Mouse (Mus musculus): ENCODE results near the gene Gm11596. TPM values are rescaled to one million over a fixed set of nuclear protein-coding genes. Genes with fewer than 3 reads are reported as not detected.

The Gm11596 gene
- not detected for polyA plus RNA-seq (2014; fragmentation: Illumina TruSeq; extraction: RNeasy Lipid Tissue Mini Kit (QIAGEN cat#74804); ENCODE audit: low read depth, low replicate concordance)

GRCm38 (mm10) chr11:99793367-99793766 lies at the start of gene Gm11596:
Gene Gm11596 (minus strand): TSS chr11:99793467.

GRCm38 (mm10) chr11:99837966-99838365 lies 44.7 kb upstream of the Gm11596 start, which contains the start of gene 2300003K06Rik:
Gene 2300003K06Rik (minus strand): TSS chr11:99838066.

DNA sequence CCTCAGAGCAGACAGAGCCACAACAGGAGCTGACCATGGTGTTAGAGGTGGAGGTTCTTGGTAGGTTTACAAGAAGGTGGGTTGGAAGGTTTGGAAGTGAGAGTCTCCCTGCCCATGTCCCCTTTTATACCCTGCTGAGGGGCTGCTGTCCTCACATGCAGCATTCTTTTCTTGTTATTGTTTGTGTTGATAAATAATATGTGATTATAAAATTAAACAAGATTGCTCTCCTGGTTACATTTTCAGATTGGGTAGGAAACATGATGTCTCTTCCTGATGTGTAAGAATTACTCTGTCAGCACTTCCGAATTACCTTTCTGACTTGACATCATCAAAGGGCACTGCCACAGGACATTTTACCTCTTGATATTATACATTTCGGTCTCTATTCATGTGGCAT lies 22.3 kb upstream of the Gm11596 start, which contains the start of gene Gm11564:
Gene Gm11564, minus strand, starts transcription at position 101 of the 400 bp plus-strand sequence.

GRCm38 (mm10) chr11:99809792-99810191 lies 16.5 kb upstream of the Gm11596 start, which contains the start of gene Krtap4-13:
Gene Krtap4-13 (minus strand): TSS chr11:99809892.

GRCm38 (mm10) chr11:99804346-99804745 lies 11.1 kb upstream of the Gm11596 start, which contains the start of gene Gm11554:
Gene Gm11554 (minus strand): TSS chr11:99804446.

GRCm38 (mm10) chr11:99798832-99799231 lies 5.6 kb upstream of the Gm11596 start, which contains the start of gene Gm11569:
Gene Gm11569 (minus strand): TSS chr11:99798932.

DNA sequence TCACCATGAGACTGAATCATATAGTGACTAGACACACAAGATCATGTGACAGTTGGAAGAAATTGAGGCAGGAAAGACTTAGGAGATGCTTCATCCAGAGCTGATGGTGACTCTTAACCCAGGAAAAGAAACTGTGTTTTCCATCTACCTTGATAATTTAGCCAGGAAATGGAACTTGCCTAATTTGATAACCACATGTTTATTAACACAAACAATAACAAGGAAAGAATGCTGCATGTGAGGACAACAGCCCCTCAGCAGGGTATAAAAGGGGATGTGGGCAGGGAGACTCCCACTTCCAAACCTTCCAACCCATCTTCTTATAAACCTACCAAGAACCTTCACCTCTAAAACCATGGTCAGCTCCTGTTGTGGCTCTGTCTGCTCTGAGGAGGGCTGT lies 8.4 kb downstream of the Gm11596 start, which contains the start of gene Krtap4-9:
Gene Krtap4-9, plus strand, starts transcription at position 301 of the 400 bp plus-strand sequence.

GRCm38 (mm10) chr11:99780604-99781003 lies 12.7 kb downstream of the Gm11596 start, which contains the start of gene Krtap4-8:
Gene Krtap4-8 (minus strand): TSS chr11:99780704.

DNA sequence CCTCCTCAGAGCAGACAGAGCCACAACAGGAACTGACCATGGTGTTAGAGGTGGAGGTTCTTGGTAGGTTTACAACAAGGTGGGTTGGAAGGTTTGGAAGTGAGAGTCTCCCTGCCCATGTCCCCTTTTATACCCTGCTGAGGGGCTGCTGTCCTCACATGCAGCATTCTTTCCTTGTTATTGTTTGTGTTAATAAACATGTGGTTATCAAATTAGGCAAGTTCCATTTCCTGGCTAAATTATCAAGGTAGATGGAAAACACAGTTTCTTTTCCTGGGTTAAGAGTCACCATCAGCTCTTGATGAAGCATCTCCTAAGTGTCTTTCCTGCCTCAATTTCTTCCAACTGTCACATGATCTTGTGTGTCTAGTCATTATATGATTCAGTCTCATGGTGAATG lies 20.5 kb downstream of the Gm11596 start, which contains the start of gene Gm11595:
Gene Gm11595, minus strand, starts transcription at position 101 of the 400 bp plus-strand sequence.

Other genes starting within 250 kb of the Gm11596 start
- gene Krtap3-3, start 242.6 kb downstream of the Gm11596 start, polyA plus RNA-seq (2014; fragmentation: Illumina TruSeq; extraction: RNeasy Lipid Tissue Mini Kit (QIAGEN cat#74804); ENCODE audit: low read depth, low replicate concordance) = not detected
- not detected for gene Krtap3-2, start 236.6 kb downstream of the Gm11596 start, polyA plus RNA-seq (2014; fragmentation: Illumina TruSeq; extraction: RNeasy Lipid Tissue Mini Kit (QIAGEN cat#74804); ENCODE audit: low read depth, low replicate concordance)
- not detected for gene Gm11939, start 234.0 kb downstream of the Gm11596 start, polyA plus RNA-seq (2014; fragmentation: Illumina TruSeq; extraction: RNeasy Lipid Tissue Mini Kit (QIAGEN cat#74804); ENCODE audit: low read depth, low replicate concordance)
- not detected for gene Krtap3-1, start 226.8 kb downstream of the Gm11596 start, polyA plus RNA-seq (2014; fragmentation: Illumina TruSeq; extraction: RNeasy Lipid Tissue Mini Kit (QIAGEN cat#74804); ENCODE audit: low read depth, low replicate concordance)
- not detected for gene Krtap1-5, start 212.5 kb downstream of the Gm11596 start, polyA plus RNA-seq (2014; fragmentation: Illumina TruSeq; extraction: RNeasy Lipid Tissue Mini Kit (QIAGEN cat#74804); ENCODE audit: low read depth, low replicate concordance)
- not detected for gene Krtap1-4, start 209.8 kb downstream of the Gm11596 start, polyA plus RNA-seq (2014; fragmentation: Illumina TruSeq; extraction: RNeasy Lipid Tissue Mini Kit (QIAGEN cat#74804); ENCODE audit: low read depth, low replicate concordance)
- not detected for gene Krtap1-3, start 202.1 kb downstream of the Gm11596 start, polyA plus RNA-seq (2014; fragmentation: Illumina TruSeq; extraction: RNeasy Lipid Tissue Mini Kit (QIAGEN cat#74804); ENCODE audit: low read depth, low replicate concordance)
- gene Krtap9-3, start 195.4 kb downstream of the Gm11596 start, polyA plus RNA-seq (2014; fragmentation: Illumina TruSeq; extraction: RNeasy Lipid Tissue Mini Kit (QIAGEN cat#74804); ENCODE audit: low read depth, low replicate concordance) = not detected
- not detected for gene Gm11938, start 190.2 kb downstream of the Gm11596 start, polyA plus RNA-seq (2014; fragmentation: Illumina TruSeq; extraction: RNeasy Lipid Tissue Mini Kit (QIAGEN cat#74804); ENCODE audit: low read depth, low replicate concordance)
- not detected for gene Gm11937, start 183.3 kb downstream of the Gm11596 start, polyA plus RNA-seq (2014; fragmentation: Illumina TruSeq; extraction: RNeasy Lipid Tissue Mini Kit (QIAGEN cat#74804); ENCODE audit: low read depth, low replicate concordance)
- gene Krtap2-4, start 178.6 kb downstream of the Gm11596 start, polyA plus RNA-seq (2014; fragmentation: Illumina TruSeq; extraction: RNeasy Lipid Tissue Mini Kit (QIAGEN cat#74804); ENCODE audit: low read depth, low replicate concordance) = not detected
- not detected for gene Gm11562, start 173.0 kb downstream of the Gm11596 start, polyA plus RNA-seq (2014; fragmentation: Illumina TruSeq; extraction: RNeasy Lipid Tissue Mini Kit (QIAGEN cat#74804); ENCODE audit: low read depth, low replicate concordance)
- not detected for gene Krtap4-1, start 165.2 kb downstream of the Gm11596 start, polyA plus RNA-seq (2014; fragmentation: Illumina TruSeq; extraction: RNeasy Lipid Tissue Mini Kit (QIAGEN cat#74804); ENCODE audit: low read depth, low replicate concordance)
- gene Krtap4-2, start 158.4 kb downstream of the Gm11596 start, polyA plus RNA-seq (2014; fragmentation: Illumina TruSeq; extraction: RNeasy Lipid Tissue Mini Kit (QIAGEN cat#74804); ENCODE audit: low read depth, low replicate concordance) = not detected
- not detected for gene Krtap4-7, start 149.4 kb downstream of the Gm11596 start, polyA plus RNA-seq (2014; fragmentation: Illumina TruSeq; extraction: RNeasy Lipid Tissue Mini Kit (QIAGEN cat#74804); ENCODE audit: low read depth, low replicate concordance)
- gene Gm11555, start 143.2 kb downstream of the Gm11596 start, polyA plus RNA-seq (2014; fragmentation: Illumina TruSeq; extraction: RNeasy Lipid Tissue Mini Kit (QIAGEN cat#74804); ENCODE audit: low read depth, low replicate concordance) = not detected
- not detected for gene Gm11563, start 134.5 kb downstream of the Gm11596 start, polyA plus RNA-seq (2014; fragmentation: Illumina TruSeq; extraction: RNeasy Lipid Tissue Mini Kit (QIAGEN cat#74804); ENCODE audit: low read depth, low replicate concordance)
- not detected for gene Krtap4-6, start 127.5 kb downstream of the Gm11596 start, polyA plus RNA-seq (2014; fragmentation: Illumina TruSeq; extraction: RNeasy Lipid Tissue Mini Kit (QIAGEN cat#74804); ENCODE audit: low read depth, low replicate concordance)
- not detected for gene Gm14190, start 102.7 kb downstream of the Gm11596 start, polyA plus RNA-seq (2014; fragmentation: Illumina TruSeq; extraction: RNeasy Lipid Tissue Mini Kit (QIAGEN cat#74804); ENCODE audit: low read depth, low replicate concordance)
- not detected for gene Gm14180, start 59.2 kb downstream of the Gm11596 start, polyA plus RNA-seq (2014; fragmentation: Illumina TruSeq; extraction: RNeasy Lipid Tissue Mini Kit (QIAGEN cat#74804); ENCODE audit: low read depth, low replicate concordance)
- gene Gm11595, start 20.6 kb downstream of the Gm11596 start, polyA plus RNA-seq (2014; fragmentation: Illumina TruSeq; extraction: RNeasy Lipid Tissue Mini Kit (QIAGEN cat#74804); ENCODE audit: low read depth, low replicate concordance) = not detected
- not detected for gene Krtap4-8, start 12.8 kb downstream of the Gm11596 start, polyA plus RNA-seq (2014; fragmentation: Illumina TruSeq; extraction: RNeasy Lipid Tissue Mini Kit (QIAGEN cat#74804); ENCODE audit: low read depth, low replicate concordance)
- not detected for gene Krtap4-9, start 8.3 kb downstream of the Gm11596 start, polyA plus RNA-seq (2014; fragmentation: Illumina TruSeq; extraction: RNeasy Lipid Tissue Mini Kit (QIAGEN cat#74804); ENCODE audit: low read depth, low replicate concordance)
- not detected for gene Gm11569, start 5.5 kb upstream of the Gm11596 start, polyA plus RNA-seq (2014; fragmentation: Illumina TruSeq; extraction: RNeasy Lipid Tissue Mini Kit (QIAGEN cat#74804); ENCODE audit: low read depth, low replicate concordance)
- not detected for gene Gm11554, start 11.0 kb upstream of the Gm11596 start, polyA plus RNA-seq (2014; fragmentation: Illumina TruSeq; extraction: RNeasy Lipid Tissue Mini Kit (QIAGEN cat#74804); ENCODE audit: low read depth, low replicate concordance)
- gene Krtap4-13, start 16.4 kb upstream of the Gm11596 start, polyA plus RNA-seq (2014; fragmentation: Illumina TruSeq; extraction: RNeasy Lipid Tissue Mini Kit (QIAGEN cat#74804); ENCODE audit: low read depth, low replicate concordance) = not detected
- gene Gm11564, start 22.2 kb upstream of the Gm11596 start, polyA plus RNA-seq (2014; fragmentation: Illumina TruSeq; extraction: RNeasy Lipid Tissue Mini Kit (QIAGEN cat#74804); ENCODE audit: low read depth, low replicate concordance) = not detected
- not detected for gene 2300003K06Rik, start 44.6 kb upstream of the Gm11596 start, polyA plus RNA-seq (2014; fragmentation: Illumina TruSeq; extraction: RNeasy Lipid Tissue Mini Kit (QIAGEN cat#74804); ENCODE audit: low read depth, low replicate concordance)
- gene Krtap4-16, start 58.1 kb upstream of the Gm11596 start, polyA plus RNA-seq (2014; fragmentation: Illumina TruSeq; extraction: RNeasy Lipid Tissue Mini Kit (QIAGEN cat#74804); ENCODE audit: low read depth, low replicate concordance) = not detected
- not detected for gene Gm11568, start 64.5 kb upstream of the Gm11596 start, polyA plus RNA-seq (2014; fragmentation: Illumina TruSeq; extraction: RNeasy Lipid Tissue Mini Kit (QIAGEN cat#74804); ENCODE audit: low read depth, low replicate concordance)
- not detected for gene Gm11559, start 71.0 kb upstream of the Gm11596 start, polyA plus RNA-seq (2014; fragmentation: Illumina TruSeq; extraction: RNeasy Lipid Tissue Mini Kit (QIAGEN cat#74804); ENCODE audit: low read depth, low replicate concordance)
- not detected for gene Krtap9-1, start 79.9 kb upstream of the Gm11596 start, polyA plus RNA-seq (2014; fragmentation: Illumina TruSeq; extraction: RNeasy Lipid Tissue Mini Kit (QIAGEN cat#74804); ENCODE audit: low read depth, low replicate concordance)
- not detected for gene Gm11567, start 85.7 kb upstream of the Gm11596 start, polyA plus RNA-seq (2014; fragmentation: Illumina TruSeq; extraction: RNeasy Lipid Tissue Mini Kit (QIAGEN cat#74804); ENCODE audit: low read depth, low replicate concordance)
- gene Krtap31-1, start 114.5 kb upstream of the Gm11596 start, polyA plus RNA-seq (2014; fragmentation: Illumina TruSeq; extraction: RNeasy Lipid Tissue Mini Kit (QIAGEN cat#74804); ENCODE audit: low read depth, low replicate concordance) = not detected
- not detected for gene Gm11565, start 121.3 kb upstream of the Gm11596 start, polyA plus RNA-seq (2014; fragmentation: Illumina TruSeq; extraction: RNeasy Lipid Tissue Mini Kit (QIAGEN cat#74804); ENCODE audit: low read depth, low replicate concordance)
- not detected for gene Krtap31-2, start 142.8 kb upstream of the Gm11596 start, polyA plus RNA-seq (2014; fragmentation: Illumina TruSeq; extraction: RNeasy Lipid Tissue Mini Kit (QIAGEN cat#74804); ENCODE audit: low read depth, low replicate concordance)
- not detected for gene Krtap9-5, start 155.0 kb upstream of the Gm11596 start, polyA plus RNA-seq (2014; fragmentation: Illumina TruSeq; extraction: RNeasy Lipid Tissue Mini Kit (QIAGEN cat#74804); ENCODE audit: low read depth, low replicate concordance)
- not detected for gene Krtap29-1, start 185.6 kb upstream of the Gm11596 start, polyA plus RNA-seq (2014; fragmentation: Illumina TruSeq; extraction: RNeasy Lipid Tissue Mini Kit (QIAGEN cat#74804); ENCODE audit: low read depth, low replicate concordance)
- not detected for gene Krtap16-1, start 193.1 kb upstream of the Gm11596 start, polyA plus RNA-seq (2014; fragmentation: Illumina TruSeq; extraction: RNeasy Lipid Tissue Mini Kit (QIAGEN cat#74804); ENCODE audit: low read depth, low replicate concordance)
- gene Krtap17-1, start 200.5 kb upstream of the Gm11596 start, polyA plus RNA-seq (2014; fragmentation: Illumina TruSeq; extraction: RNeasy Lipid Tissue Mini Kit (QIAGEN cat#74804); ENCODE audit: low read depth, low replicate concordance) = not detected
- gene Krt33a, start 222.7 kb upstream of the Gm11596 start, polyA plus RNA-seq (2014; fragmentation: Illumina TruSeq; extraction: RNeasy Lipid Tissue Mini Kit (QIAGEN cat#74804); ENCODE audit: low read depth, low replicate concordance) = not detected
- gene Krt33b, start 236.4 kb upstream of the Gm11596 start, polyA plus RNA-seq (2014; fragmentation: Illumina TruSeq; extraction: RNeasy Lipid Tissue Mini Kit (QIAGEN cat#74804); ENCODE audit: low read depth, low replicate concordance) = not detected
- gene Krt34, start 248.1 kb upstream of the Gm11596 start, polyA plus RNA-seq (2014; fragmentation: Illumina TruSeq; extraction: RNeasy Lipid Tissue Mini Kit (QIAGEN cat#74804); ENCODE audit: low read depth, low replicate concordance) = not detected